Mouse (Mus musculus) kidney, postnatal 0 days (tissue): ENCODE results near the gene Igfbp7. TPM values are rescaled to one million over a fixed set of nuclear protein-coding genes. Genes with fewer than 3 reads are reported as not detected.

Experiments
- ATAC-seq: fragments of 200-750 bp; cut with Nextera tagmentation; replicated peaks from 2 replicates; pipeline ENCODE4 v1.8.0; 2017; ENCODE audit warnings: low read depth, moderate number of reproducible peaks, moderate TSS enrichment, moderate library complexity; ENCODE audit not compliant: low FRiP score
- DNase-seq: peaks from one replicate; pipeline ENCODE4 v3.0.0-alpha.2; 2016; ENCODE audit warnings: low spot score
- H3K27ac ChIP-seq: fragments of 300-500 bp; sonication (generic); 2 replicates; pipeline ENCODE4 v1.5.1; 2014; ENCODE audit warnings: mild to moderate bottlenecking
- H3K27me3 ChIP-seq: fragments of 300-500 bp; sonication (generic); 2 replicates; pipeline ENCODE4 v1.6.1; 2014; ENCODE audit warnings: low read length, mixed read lengths; ENCODE audit not compliant: insufficient read depth
- H3K36me3 ChIP-seq: fragments of 300-500 bp; sonication (generic); 2 replicates; pipeline ENCODE4 v1.6.1; 2014; ENCODE audit warnings: low read length, mixed read lengths; ENCODE audit not compliant: insufficient read depth
- H3K4me1 ChIP-seq: fragments of 300-500 bp; sonication (generic); replicated peaks from 2 replicates; pipeline ENCODE4 v1.6.1; 2014; ENCODE audit warnings: antibody characterized with exemption, low read length, mixed read lengths; ENCODE audit not compliant: insufficient read depth
- H3K4me2 ChIP-seq: fragments of 300-500 bp; sonication (generic); 2 replicates; pipeline ENCODE4 v1.6.1; 2014; ENCODE audit warnings: mild to moderate bottlenecking, low read length, moderate library complexity, mixed read lengths
- H3K4me3 ChIP-seq: fragments of 300-500 bp; sonication (generic); replicated peaks from 2 replicates; pipeline ENCODE4 v1.5.1; 2014; ENCODE audit warnings: low read depth, low read length
- H3K9ac ChIP-seq: fragments of 300-500 bp; sonication (generic); 2 replicates; pipeline ENCODE4 v1.6.1; 2014; ENCODE audit warnings: low read depth, low read length
- H3K9me3 ChIP-seq: fragments of 300-500 bp; sonication (generic); replicated peaks from 2 replicates; pipeline ENCODE4 v1.6.1; 2016; ENCODE audit warnings: low read length, inconsistent platforms, mixed read lengths
- CTCF ChIP-seq: IDR thresholded peaks from 2 replicates; pipeline ENCODE4 v1.5.1; 2016; ENCODE audit warnings: antibody characterized with exemption, low read depth, mild to moderate bottlenecking, moderate library complexity
- WGBS: fragments of 180-500 bp; shearing (Covaris S2); extraction: QIAGEN DNeasy Blood & Tissue Kit; methylation state at CpG from one replicate; pipeline ENCODE4 v1.1.7; 2014; 5-methylcytosine and 5-hydroxymethylcytosine counted together
- polyA plus RNA-seq: library from polyadenylated mRNA; unstranded; fragments of >200 nt; fragmentation: Nextera tagmentation; extraction: Ambion mirVana; gene quantifications from 2 replicates; pipeline ENCODE4 v1.2.1, GENCODE M21; 2015

The Igfbp7 gene
- polyA plus RNA-seq, result 1,308 and 1,398 TPM in 2 replicates

GRCm38 (mm10) chr5:77407341-77408298 lies at the start of gene Igfbp7:
Gene Igfbp7 (minus strand): TSS chr5:77408041.
- DNase-seq (peak; percentile 79), ATAC-seq (peak; percentile 93)
- 0 out of 2 replicates have a peak, but pooled peaks cover 8% of the 10 kb centered on the region for H3K4me1 ChIP-seq
- peak within 1 kb of the TSS; percentile 87 for H3K4me2 ChIP-seq
- H3K27ac ChIP-seq, result peak within 1 kb of the TSS; percentile 86
- no peaks in the 10 kb centered on the region for H3K36me3 ChIP-seq
- peak; percentile 70 for TF ChIP-seq CTCF
- 5% methylated on average over 97 of the region's 101 CpGs for WGBS
- H3K9ac ChIP-seq, result peak within 1 kb of the TSS; percentile 77
- H3K9me3 ChIP-seq, result no peaks in the 10 kb centered on the region
- peak within 1 kb of the TSS; percentile 75 for H3K4me3 ChIP-seq
- H3K27me3 ChIP-seq, result no peaks in the 10 kb centered on the region

GRCm38 (mm10) chr5:77452103-77452502 lies 44.3 kb upstream of the Igfbp7 start:
- TF ChIP-seq CTCF, result no peak
- WGBS, result 75% methylated on average over 6 of the region's 6 CpGs
- Histone ChIP-seq H3K36me3 (no peaks in the 10 kb centered on the region), H3K9ac (no peak overlapping the region), H3K27ac (no peak overlapping the region), H3K4me1 (no peaks in the 10 kb centered on the region), H3K4me3 (no peak overlapping the region), H3K4me2 (no peak overlapping the region), H3K27me3 (no peaks in the 10 kb centered on the region), H3K9me3 (no peaks in the 10 kb centered on the region)
- DNase-seq, result no peak
- no peak for ATAC-seq

GRCm38 (mm10) chr5:77449531-77449930 lies 41.7 kb upstream of the Igfbp7 start:
- WGBS, result 95% methylated on average over 7 of the region's 7 CpGs
- H3K36me3 ChIP-seq, result no peaks in the 10 kb centered on the region
- no peaks in the 10 kb centered on the region for H3K9me3 ChIP-seq
- H3K27me3 ChIP-seq, result no peaks in the 10 kb centered on the region
- H3K4me1 ChIP-seq, result no peaks in the 10 kb centered on the region
- no peak overlapping the region for H3K4me2 ChIP-seq
- H3K9ac ChIP-seq, result no peak overlapping the region
- no peak overlapping the region for H3K4me3 ChIP-seq
- DNase-seq (no peak), ATAC-seq (no peak)
- no peak for TF ChIP-seq CTCF
- no peak overlapping the region for H3K27ac ChIP-seq

GRCm38 (mm10) chr5:77445431-77445830 lies 37.6 kb upstream of the Igfbp7 start:
- Histone ChIP-seq H3K9ac (no peak overlapping the region), H3K27ac (no peak overlapping the region), H3K27me3 (no peaks in the 10 kb centered on the region), H3K9me3 (no peaks in the 10 kb centered on the region), H3K4me2 (no peak overlapping the region), H3K4me3 (no peak overlapping the region), H3K4me1 (no peaks in the 10 kb centered on the region), H3K36me3 (no peaks in the 10 kb centered on the region)
- DNase-seq (no peak), ATAC-seq (peak; percentile 49)
- no peak for TF ChIP-seq CTCF
- 86% methylated on average over 4 of the region's 4 CpGs for WGBS

GRCm38 (mm10) chr5:77443889-77444573 lies 36.2 kb upstream of the Igfbp7 start:
- Histone ChIP-seq H3K4me2 (no peak overlapping the region), H3K4me3 (no peak overlapping the region), H3K27ac (no peak overlapping the region), H3K27me3 (no peaks in the 10 kb centered on the region), H3K9ac (no peak overlapping the region), H3K9me3 (no peaks in the 10 kb centered on the region), H3K4me1 (no peaks in the 10 kb centered on the region), H3K36me3 (no peaks in the 10 kb centered on the region)
- WGBS, result 77% methylated on average over 8 of the region's 8 CpGs
- ATAC-seq (no peak), DNase-seq (no peak)
- no peak for TF ChIP-seq CTCF

GRCm38 (mm10) chr5:77442856-77443623 lies 35.2 kb upstream of the Igfbp7 start:
- Histone ChIP-seq H3K4me1 (no peaks in the 10 kb centered on the region), H3K9ac (no peak overlapping the region), H3K4me2 (no peak overlapping the region), H3K36me3 (no peaks in the 10 kb centered on the region), H3K27me3 (no peaks in the 10 kb centered on the region), H3K4me3 (no peak overlapping the region), H3K9me3 (no peaks in the 10 kb centered on the region), H3K27ac (peak overlapping the region; percentile 47; the same call in 1 of the 2 replicates)
- ATAC-seq (peak; percentile 66; the same call in 1 of the 2 replicates), DNase-seq (no peak)
- TF ChIP-seq CTCF, result no peak
- 72% methylated on average over 15 of the region's 15 CpGs for WGBS
